Mouse (Mus musculus): ENCODE measurements at regions not wholly inside any gene's neighbourhood (a gene's known extent, or its start where the extent isn't known, plus 50 kb on each side); places are given as distances from the start of the nearest gene placed in this dataset.
A peak's percentile ranks its signal among the peaks of the same experiment; 100 is the strongest.

GRCm38 (mm10) chr1:137847311-137847923, 328.1 kb downstream of the Ptprc start:
- DNase-seq: no peak

DNA sequence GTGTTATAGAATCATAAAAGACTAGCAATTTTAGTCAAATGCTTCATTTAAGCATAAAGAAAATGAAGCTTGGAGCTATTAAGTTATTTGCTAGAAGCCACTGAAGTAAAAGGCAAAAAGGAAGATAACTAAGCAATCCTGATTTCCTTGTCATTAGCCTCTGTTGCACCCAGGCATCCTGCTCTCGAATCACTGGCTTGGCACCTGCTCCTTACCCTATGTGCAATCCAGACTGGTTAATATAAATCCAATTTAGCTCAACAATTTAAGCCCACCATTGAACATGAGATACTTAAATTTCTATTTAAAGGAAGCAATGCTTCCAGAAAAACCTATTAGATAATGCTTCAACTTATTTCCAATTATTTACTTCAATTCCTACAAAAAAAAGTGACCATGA, 328.7 kb downstream of the Ptprc start:
- no peak for DNase-seq

DNA sequence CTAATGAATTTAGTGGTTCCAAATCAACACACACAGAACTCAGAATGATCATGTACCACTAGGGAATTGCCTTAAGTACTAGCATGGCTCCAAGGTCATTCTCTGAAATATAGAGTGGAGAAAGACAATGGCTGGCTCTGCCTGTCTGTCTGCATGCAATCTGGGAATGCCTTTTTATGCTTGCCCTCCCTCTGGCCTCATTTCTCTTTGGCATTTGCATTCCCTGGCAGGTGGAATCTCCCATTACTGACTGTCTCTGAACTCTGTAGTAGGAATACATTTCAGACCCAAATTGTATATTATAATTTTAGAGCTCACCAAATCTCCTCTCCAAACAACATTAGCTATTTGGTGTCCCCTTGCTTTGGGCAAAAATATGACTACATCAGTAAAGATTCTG, 335.0 kb downstream of the Ptprc start:
- DNase-seq: no peak

DNA sequence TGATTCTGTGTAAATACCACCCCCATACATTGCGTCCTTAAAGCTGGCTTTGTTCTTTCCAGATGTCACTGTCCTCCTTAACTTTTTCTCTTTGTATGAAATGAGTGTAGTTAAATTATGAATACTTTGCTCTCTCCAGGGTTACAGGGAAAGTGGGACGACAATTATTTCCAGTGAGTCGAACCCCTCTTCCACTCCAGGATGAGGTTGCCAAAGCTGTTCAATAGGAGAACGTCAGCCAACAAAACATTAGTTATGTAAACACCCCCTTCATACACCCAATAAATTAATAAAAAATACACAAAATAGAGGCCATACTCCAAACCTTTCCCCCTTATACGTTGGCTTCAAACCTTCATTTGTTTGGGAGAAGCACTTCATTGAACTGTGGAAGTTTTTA, 335.8 kb downstream of the Ptprc start:
- DNase-seq: no peak

- DNase-seq: no peak
These were observed 336.2 kb downstream of the Ptprc start for GRCm38 (mm10) chr1:137839263-137839662.

GRCm38 (mm10) chr1:137838357-137838756, 337.2 kb downstream of the Ptprc start:
- DNase-seq: no peak

DNA sequence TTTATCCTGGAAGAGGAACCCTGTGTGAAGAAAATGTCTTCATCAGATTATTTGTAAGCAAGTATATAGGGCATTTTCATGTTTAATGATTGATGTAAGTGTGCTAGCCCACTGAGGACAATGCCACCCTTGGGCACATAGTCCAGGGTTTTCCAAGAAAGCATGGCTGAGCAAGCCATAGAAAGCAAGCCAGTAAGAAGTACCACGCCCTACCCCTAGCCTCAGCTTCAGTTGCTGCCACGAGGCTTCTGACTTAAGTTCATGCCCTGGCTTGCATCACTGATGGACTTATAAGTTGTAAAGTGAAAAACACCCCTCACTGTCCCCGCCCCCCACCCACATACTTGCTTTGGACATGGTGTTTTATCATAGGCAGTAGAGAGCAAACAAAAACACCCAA, 342.0 kb downstream of the Ptprc start:
- no peak for DNase-seq

- DNase-seq: no peak
These were observed 344.2 kb downstream of the Ptprc start for GRCm38 (mm10) chr1:137831284-137831683.

- no peak for DNase-seq
These were observed 348.1 kb downstream of the Ptprc start for GRCm38 (mm10) chr1:137827379-137827778.

- DNase-seq: no peak
These were observed 360.1 kb downstream of the Ptprc start for GRCm38 (mm10) chr1:137815401-137815888.

DNA sequence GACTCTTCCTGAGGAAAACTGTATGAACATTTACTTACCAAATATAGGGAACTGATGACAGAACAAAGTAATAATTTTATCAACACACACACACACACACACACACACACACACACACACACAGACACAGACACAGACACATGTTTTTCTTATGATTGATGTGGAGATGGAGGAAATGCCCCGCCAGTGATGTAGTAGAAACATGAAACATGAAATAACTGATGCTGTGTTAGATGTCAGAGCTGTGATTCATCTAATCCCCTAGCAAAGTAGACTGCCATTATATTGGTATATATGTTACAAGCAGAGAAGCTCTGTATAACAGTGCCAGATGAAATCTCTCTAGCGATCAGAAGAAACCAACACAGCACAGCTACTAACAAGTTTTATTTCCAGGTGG, 361.0 kb downstream of the Ptprc start:
- no peak for DNase-seq

DNA sequence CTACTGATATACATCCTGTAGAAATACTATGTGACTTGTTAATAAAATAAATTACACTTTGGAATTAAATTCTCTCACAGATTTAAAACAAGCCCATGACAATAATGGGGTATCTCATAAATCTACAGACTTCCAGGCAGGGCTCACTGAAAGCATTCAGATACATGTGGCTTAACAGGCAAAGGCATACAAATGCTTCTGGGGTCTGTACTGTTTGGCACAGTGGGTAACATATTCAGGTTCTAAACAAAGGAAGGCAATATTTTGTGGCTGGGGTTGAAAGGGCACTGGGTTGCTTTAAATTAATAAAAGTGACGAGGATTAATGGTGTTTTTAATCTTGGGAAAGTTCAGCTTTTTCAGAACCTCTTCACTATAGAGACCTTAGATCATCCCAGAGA, 361.8 kb downstream of the Ptprc start:
- DNase-seq: no peak

DNA sequence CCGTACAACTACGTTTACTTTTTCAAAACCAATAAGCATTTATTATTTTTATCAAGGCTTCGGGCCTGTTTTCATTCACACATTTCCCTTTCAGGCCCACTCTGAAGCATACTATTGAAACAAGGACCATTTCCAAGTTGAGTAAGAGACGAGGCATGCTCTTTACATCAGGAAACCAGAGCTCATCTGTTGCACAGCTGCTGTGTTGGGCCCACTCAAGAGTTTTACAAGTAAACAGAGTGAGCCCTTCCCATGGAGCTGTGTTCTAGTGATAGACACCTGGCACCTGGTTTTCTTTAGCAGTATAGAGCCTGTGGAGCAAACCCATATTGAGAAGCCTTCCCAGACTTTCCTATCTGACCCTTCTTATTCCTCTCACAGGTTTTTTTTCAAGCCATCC, 363.5 kb downstream of the Ptprc start:
- peak; percentile 52 for DNase-seq

GRCm38 (mm10) chr1:137806742-137807141, 368.8 kb downstream of the Ptprc start:
- peak; percentile 72 for DNase-seq

GRCm38 (mm10) chr1:137806252-137806651, 369.3 kb downstream of the Ptprc start:
- DNase-seq: peak; percentile 51

- DNase-seq: no peak
These were observed 373.4 kb downstream of the Ptprc start for GRCm38 (mm10) chr1:137802119-137802518.

GRCm38 (mm10) chr1:137800752-137801151, 374.8 kb downstream of the Ptprc start:
- no peak for DNase-seq

GRCm38 (mm10) chr1:137788789-137789188, 386.7 kb downstream of the Ptprc start:
- DNase-seq: no peak

DNA sequence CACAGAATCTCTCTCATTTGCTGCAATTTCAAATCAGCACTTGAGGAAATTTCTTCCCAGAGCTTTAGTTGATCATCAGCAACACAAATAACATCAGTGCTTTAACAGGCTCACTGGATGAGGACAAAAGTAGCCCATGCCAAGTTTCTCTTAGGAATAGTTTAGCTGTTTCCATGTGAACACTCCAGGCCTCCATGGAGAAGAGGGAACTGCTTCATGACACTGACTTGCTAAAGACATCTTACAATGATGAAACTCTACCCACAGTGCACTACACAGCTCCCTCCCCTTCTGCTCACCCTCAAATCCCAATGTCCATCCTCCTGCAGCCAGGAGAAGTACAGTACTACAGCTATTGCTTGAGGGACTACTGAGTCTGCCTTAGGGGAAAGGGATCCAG, 388.9 kb downstream of the Ptprc start:
- DNase-seq: no peak

DNA sequence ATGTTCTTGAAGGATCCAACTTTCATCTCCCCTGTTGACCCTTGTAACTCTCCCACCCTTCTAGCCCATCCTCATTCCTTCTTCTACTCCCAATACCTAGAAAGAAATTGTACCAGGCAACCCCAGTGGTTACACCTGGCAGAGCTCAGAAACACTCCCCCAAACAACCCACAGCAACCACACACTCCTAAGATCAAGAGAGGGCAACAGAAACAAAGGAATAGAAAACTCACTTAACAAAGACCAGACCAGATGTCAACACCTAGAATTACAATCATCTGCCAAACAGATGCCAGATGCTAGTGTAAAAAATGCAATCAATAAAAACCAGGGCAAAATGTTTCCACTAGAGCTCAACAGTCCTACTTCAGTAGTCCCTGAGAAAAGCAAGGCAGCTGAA, 400.9 kb downstream of the Ptprc start:
- peak; percentile 77 for DNase-seq

GRCm38 (mm10) chr1:137760797-137761196, 414.7 kb downstream of the Ptprc start:
- DNase-seq: no peak

DNA sequence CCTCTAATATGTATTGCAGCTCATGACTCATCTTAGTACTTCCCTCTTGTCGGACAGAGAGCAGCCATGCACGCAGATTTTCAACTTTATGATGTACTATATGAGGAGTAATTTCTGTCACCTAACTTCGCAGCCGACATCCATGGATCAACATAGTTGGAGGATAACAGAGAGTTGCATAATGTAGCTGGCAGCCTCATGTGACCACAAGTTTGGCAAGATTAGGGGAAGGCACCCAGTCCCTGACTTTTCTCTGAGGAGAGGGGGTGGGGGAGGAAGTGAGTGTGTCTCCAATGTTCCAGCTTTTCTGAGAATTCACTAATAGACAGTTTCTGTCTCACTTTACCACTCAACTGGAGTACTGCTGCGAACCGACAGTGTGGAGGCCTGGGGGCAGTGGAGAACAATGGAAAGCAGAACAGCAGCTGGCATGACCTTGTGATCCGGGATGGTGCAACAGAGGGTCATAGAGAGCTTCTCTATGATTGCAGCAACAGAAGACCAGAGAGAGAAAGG, 424.0 kb downstream of the Ptprc start:
- DNase-seq: no peak

GRCm38 (mm10) chr1:137750894-137751293, 424.6 kb downstream of the Ptprc start:
- no peak for DNase-seq

DNA sequence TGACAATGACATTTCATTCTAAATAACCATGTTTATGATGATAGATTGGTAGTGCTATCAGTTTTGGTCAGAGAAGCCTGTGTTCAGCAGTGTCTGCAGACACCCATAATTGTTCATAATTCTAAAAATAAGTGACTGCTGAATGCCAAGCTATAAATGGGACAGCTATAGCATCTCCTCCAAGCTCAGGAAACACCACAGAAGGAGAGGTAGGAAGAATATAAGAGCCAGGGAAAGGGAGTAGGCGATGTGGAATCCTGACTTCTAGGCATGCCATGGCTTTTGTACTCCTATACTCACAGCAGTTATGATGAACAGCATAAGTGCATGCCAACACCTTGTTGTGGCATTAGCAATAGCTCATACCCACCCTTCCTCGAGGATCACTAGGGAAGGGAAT, 429.4 kb downstream of the Ptprc start:
- no peak for DNase-seq

Measured in thymus, postnatal 25 days (tissue).